In genomic region chr2:78283605-78284004, GRCm38 (mm10) we compare ENCODE assay signal across 23 mouse cellular contexts.
"Had no signal": no experiment of that assay in that cellular context is flagged by ENCODE, and none has a peak within 500 bp of the region (broad histone marks: within the 10 kb centered on the region; RNA-seq: fewer than 3 reads in every experiment).

No protein-coding gene starts in this region.

- H3K4me2 ChIP-seq: heart, embryonic 12.5 days; hindbrain, embryonic 13.5 days; hindbrain, embryonic 15.5 days; kidney, embryonic 15.5 days; limb, embryonic 13.5 days; limb, embryonic 15.5 days had no signal

- H3K4me3 ChIP-seq: heart, embryonic 10.5 days; heart, embryonic 12.5 days; hindbrain, embryonic 13.5 days; hindbrain, embryonic 15.5 days; kidney, embryonic 15.5 days; limb, embryonic 13.5 days; limb, embryonic 15.5 days had no signal

- H3K27me3 ChIP-seq: heart, embryonic 12.5 days; hindbrain, embryonic 13.5 days; hindbrain, embryonic 15.5 days; kidney, embryonic 15.5 days; limb, embryonic 13.5 days; limb, embryonic 15.5 days had no signal

- ATAC-seq: forebrain, postnatal 0 days; hindbrain, postnatal 0 days; intestine, embryonic 16.5 days had no signal

- H3K4me1 ChIP-seq: kidney, embryonic 15.5 days; limb, embryonic 13.5 days had no signal

- H3K27ac ChIP-seq: heart, embryonic 10.5 days; hindbrain, embryonic 13.5 days; hindbrain, embryonic 15.5 days; hindbrain, postnatal 0 days; kidney, embryonic 15.5 days; kidney, postnatal 0 days; limb, embryonic 13.5 days; limb, embryonic 15.5 days had no signal

- H3K9me3 ChIP-seq: heart, embryonic 10.5 days; heart, embryonic 12.5 days; hindbrain, embryonic 13.5 days; hindbrain, embryonic 15.5 days; kidney, embryonic 15.5 days; limb, embryonic 13.5 days; limb, embryonic 15.5 days had no signal

- H3K36me3 ChIP-seq: heart, embryonic 10.5 days; heart, embryonic 12.5 days; hindbrain, embryonic 13.5 days; hindbrain, embryonic 15.5 days; kidney, embryonic 15.5 days; limb, embryonic 13.5 days; limb, embryonic 15.5 days had no signal

- H3K9ac ChIP-seq: forebrain, postnatal 0 days; heart, embryonic 12.5 days; hindbrain, embryonic 13.5 days; hindbrain, embryonic 15.5 days; kidney, embryonic 15.5 days; limb, embryonic 13.5 days; limb, embryonic 15.5 days had no signal

- DNase-seq: forebrain, postnatal 0 days; gastrocnemius, postnatal 14 days; gastrocnemius, postnatal 36 days; heart, adult 11 months; heart, postnatal 36 days; kidney, adult 11 months; kidney, adult 2 months; kidney, adult 9 months; kidney, postnatal 14 days; kidney, postnatal 36 days; layer of hippocampus, adult 9-11 months; layer of hippocampus, postnatal 36 days; left cerebral cortex, postnatal 4 days had no signal
